Mouse (Mus musculus) forebrain, embryonic 16.5 days (tissue): ENCODE data around the gene Zfp937. TPM values are rescaled to one million over a fixed set of nuclear protein-coding genes. Genes with fewer than 3 reads are reported as not detected.
"Not testable (repeated sequence)": the region's sequence is repeated elsewhere in the genome, so short reads cannot be mapped to it uniquely, and the experiment has no call there.

ENCODE experiments used
- ATAC-seq: fragments of 200-750 bp; cut with Nextera tagmentation; 2 replicates; pipeline ENCODE4 v1.8.0; 2017; ENCODE audit warnings: mild to moderate bottlenecking, moderate library complexity
- H3K27ac ChIP-seq: fragments of 300-500 bp; sonication (generic); 2 replicates; pipeline ENCODE4 v1.5.1; 2014; ENCODE audit warnings: low read length, control low read depth
- H3K27me3 ChIP-seq: fragments of 300-500 bp; sonication (generic); replicated peaks from 2 replicates; pipeline ENCODE4 v1.6.1; 2014; ENCODE audit warnings: low read length; ENCODE audit not compliant: control insufficient read depth, insufficient read depth
- H3K36me3 ChIP-seq: fragments of 300-500 bp; sonication (generic); 2 replicates; pipeline ENCODE4 v1.6.1; 2014; ENCODE audit not compliant: control insufficient read depth, insufficient read depth
- H3K4me1 ChIP-seq: fragments of 300-500 bp; sonication (generic); replicated peaks from 2 replicates; pipeline ENCODE4 v1.6.1; 2014; ENCODE audit warnings: low read length; ENCODE audit not compliant: control insufficient read depth, insufficient read depth
- H3K4me2 ChIP-seq: fragments of 300-500 bp; sonication (generic); 2 replicates; pipeline ENCODE4 v1.6.1; 2014; ENCODE audit warnings: mild to moderate bottlenecking, low read length, control low read depth
- H3K4me3 ChIP-seq: fragments of 300-500 bp; sonication (generic); replicated peaks from 2 replicates; pipeline ENCODE4 v1.5.1; 2014; ENCODE audit warnings: mild to moderate bottlenecking, low read length, control low read depth
- H3K9ac ChIP-seq: fragments of 300-500 bp; sonication (generic); replicated peaks from 2 replicates; pipeline ENCODE4 v1.6.1; 2014; ENCODE audit warnings: low read depth, low read length, control low read depth
- H3K9me3 ChIP-seq: fragments of 300-500 bp; sonication (generic); 2 replicates; pipeline ENCODE4 v1.6.1; 2016; ENCODE audit warnings: low read length; ENCODE audit not compliant: control insufficient read depth
- WGBS: fragments of 180-500 bp; shearing (Covaris S2); extraction: QIAGEN DNeasy Blood & Tissue Kit; methylation state at CpG from one replicate; pipeline ENCODE4 v1.1.7; 2014; 5-methylcytosine and 5-hydroxymethylcytosine counted together
- polyA plus RNA-seq: library from polyadenylated mRNA; unstranded; fragments of >200 nt; fragmentation: Nextera tagmentation; extraction: Ambion mirVana; gene quantifications from 2 replicates; pipeline ENCODE4 v1.2.1, GENCODE M21; 2015

Zfp937 gene
- polyA plus RNA-seq = 11.7 and 13.3 TPM in 2 replicates

DNA sequence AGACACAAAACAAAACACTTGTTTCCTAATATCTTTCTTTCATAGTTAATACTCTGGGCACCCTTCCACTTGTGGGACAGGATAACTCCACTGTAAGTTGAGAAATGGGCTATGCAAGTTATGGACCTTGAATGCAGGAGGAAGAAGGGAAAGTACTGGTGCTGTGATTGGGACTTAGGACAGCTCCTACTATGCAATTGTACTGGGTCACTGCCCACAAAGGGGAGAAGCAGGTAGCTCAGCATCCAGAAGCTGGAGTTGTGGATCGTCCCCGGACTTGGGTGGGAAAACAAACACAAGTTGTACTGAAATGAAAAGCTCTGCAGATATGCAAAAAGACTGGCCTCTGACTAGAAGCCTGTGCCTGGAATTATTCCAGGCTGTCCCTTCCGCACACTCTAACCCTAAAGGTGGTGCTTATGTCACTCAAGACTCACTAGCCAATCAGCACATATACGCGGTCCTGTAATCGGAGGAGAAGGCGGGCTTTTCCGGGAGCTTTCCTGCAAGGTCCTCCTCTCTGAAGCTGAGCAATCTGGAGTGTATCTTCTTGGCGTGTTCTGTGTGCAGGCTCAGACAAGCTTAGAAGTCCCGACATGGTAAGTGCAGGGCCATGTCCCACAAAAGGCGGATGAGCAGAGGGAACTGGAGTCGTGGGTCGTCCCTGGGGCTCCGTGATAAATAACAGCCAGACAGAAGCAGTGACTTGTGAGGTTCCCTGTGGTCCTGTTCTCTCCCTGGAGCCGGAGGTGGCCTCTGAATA is at the start of gene Zfp937:
Zfp937 (plus strand) TSS at position 474 of the 763 bp plus-strand sequence.
- ATAC-seq = peak; percentile 100
- not testable (repeated sequence) for H3K27ac ChIP-seq, H3K27me3 ChIP-seq, H3K4me1 ChIP-seq, H3K36me3 ChIP-seq, H3K9me3 ChIP-seq
- H3K4me2 ChIP-seq = peak within 1 kb of the TSS; percentile 51
- WGBS = 5% methylated on average over 15 of the region's 15 CpGs
- H3K4me3 ChIP-seq = peak within 1 kb of the TSS; percentile 46
- peak within 1 kb of the TSS; percentile 51 for H3K9ac ChIP-seq

DNA sequence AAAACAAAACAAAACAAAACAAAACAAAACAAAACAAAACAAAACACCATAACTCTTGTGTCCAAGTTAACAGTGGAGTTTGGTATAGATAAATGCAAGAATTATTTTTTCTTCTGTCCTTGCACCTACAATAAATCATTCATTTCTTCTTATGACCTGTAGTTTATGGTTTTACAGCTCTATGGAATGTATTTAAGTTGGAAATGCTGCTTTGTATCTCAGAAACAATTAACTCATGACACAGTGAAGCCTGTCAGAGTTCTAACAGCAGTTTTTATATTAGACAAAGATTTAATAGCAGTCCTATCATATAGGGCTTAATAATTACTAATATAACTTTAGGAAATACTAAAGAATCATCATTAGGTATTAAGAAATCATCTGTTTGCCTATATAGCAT is 44.0 kb upstream of the Zfp937 start:
- Histone ChIP-seq H3K9ac (no peak overlapping the region), H3K4me3 (no peak overlapping the region), H3K27me3 (no peaks in the 10 kb centered on the region), H3K27ac (no peak overlapping the region), H3K4me2 (no peak overlapping the region), H3K4me1 (no peaks in the 10 kb centered on the region), H3K36me3 (no peaks in the 10 kb centered on the region), H3K9me3 (peaks cover 6% of the 10 kb centered on the region; the same call in 1 of the 2 replicates)
- ATAC-seq = no peak

DNA sequence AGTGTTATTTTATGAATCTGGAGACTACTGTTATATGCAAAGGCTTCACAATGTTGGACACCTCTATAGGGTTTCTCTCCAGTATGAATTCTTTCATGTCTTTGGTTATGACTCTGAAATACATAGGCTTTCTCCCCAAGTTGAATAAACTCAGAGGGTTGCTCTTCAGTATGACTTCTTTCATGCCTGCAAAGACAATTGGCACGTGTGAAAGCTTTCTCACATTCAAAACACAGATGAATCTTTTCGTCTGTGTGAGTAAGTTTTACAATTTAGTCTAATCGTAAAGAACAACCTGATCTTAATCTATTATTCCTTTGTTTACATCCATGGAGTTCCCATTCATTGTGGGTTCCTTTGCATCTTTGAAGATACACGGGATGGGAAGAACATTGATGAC is 38.3 kb upstream of the Zfp937 start, which contains the start of gene Gm10770:
Gm10770 (minus strand) TSS at position 101 of the 400 bp plus-strand sequence.
- H3K9ac ChIP-seq, H3K4me1 ChIP-seq, H3K4me2 ChIP-seq, H3K4me3 ChIP-seq, H3K27me3 ChIP-seq, H3K9me3 ChIP-seq, H3K27ac ChIP-seq, ATAC-seq, H3K36me3 ChIP-seq: not testable (repeated sequence)
- WGBS = 79% methylated on average over 4 of the region's 4 CpGs

DNA sequence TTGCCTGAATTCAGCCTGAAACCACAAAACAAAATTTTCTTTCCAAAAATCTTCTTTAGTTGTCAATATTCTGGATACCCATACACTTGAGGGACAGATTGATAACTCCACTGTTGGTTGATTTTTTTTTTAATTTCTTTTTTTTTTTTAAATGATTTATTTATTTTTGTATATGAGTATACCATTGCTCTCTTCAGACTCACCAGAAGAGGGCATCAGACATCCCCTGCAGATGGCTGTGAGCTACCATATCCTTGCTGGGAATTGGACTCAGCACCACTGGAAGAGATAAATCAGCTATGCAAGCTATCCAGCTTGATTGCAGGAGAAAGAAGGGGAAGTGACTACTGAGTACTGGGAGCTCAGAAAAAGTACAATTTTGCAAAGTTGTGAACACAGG is 36.8 kb upstream of the Zfp937 start:
- not testable (repeated sequence) for ATAC-seq, H3K9ac ChIP-seq, H3K4me1 ChIP-seq, H3K4me3 ChIP-seq, H3K27me3 ChIP-seq, H3K27ac ChIP-seq, H3K4me2 ChIP-seq, H3K36me3 ChIP-seq, H3K9me3 ChIP-seq

DNA sequence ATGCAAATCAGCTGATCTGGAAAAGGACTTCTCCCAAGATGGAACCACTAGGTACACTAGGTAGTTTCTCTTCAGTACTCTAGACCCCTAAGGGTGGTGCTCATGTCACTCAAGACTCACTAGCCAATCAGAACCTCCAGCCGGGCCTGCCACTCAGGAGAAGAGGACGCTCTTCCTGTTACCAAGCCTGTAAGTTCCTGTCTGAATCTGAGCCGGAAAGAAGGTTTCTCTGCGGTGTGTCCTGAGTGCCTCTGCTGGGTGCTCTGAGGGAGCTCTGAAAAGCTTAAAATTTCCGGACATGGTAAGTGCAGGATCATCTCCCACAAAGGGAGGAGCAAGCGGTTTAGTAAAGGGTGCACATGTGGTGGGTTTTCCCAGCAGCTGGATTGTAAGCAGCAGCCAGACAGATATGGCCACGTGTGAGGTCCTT is 36.3 kb upstream of the Zfp937 start, which contains the start of gene Gm14139:
Gm14139 (plus strand) TSS at position 186 of the 430 bp plus-strand sequence.
- H3K4me2 ChIP-seq, H3K4me3 ChIP-seq, H3K9ac ChIP-seq, H3K36me3 ChIP-seq, H3K27ac ChIP-seq, H3K4me1 ChIP-seq, H3K27me3 ChIP-seq, H3K9me3 ChIP-seq, ATAC-seq: not testable (repeated sequence)
- WGBS = 85% methylated on average over 7 of the region's 7 CpGs

DNA sequence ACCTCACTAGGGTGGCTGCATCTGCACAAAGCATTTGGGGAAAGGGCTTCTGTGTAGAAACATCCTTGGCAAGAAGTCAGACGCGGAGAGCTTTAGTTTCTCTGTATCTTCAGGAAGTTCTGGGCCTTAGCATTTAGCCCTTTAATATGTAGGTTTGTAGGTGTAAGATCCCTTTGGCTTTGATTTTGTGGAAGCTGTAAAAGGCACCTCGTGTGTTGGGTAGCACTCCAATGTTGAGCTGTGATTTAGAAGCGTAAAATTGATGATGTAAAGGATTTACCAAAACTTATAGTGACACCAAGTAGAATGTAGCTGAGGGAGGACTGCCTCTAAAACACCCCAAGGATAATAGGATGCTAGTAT is 471 bp downstream of the Zfp937 start:
- not testable (repeated sequence) for H3K9me3 ChIP-seq, H3K36me3 ChIP-seq, H3K27me3 ChIP-seq, H3K4me1 ChIP-seq, H3K27ac ChIP-seq
- WGBS = 27% methylated on average over 3 of the region's 4 CpGs
- Histone ChIP-seq H3K4me2 (peak overlapping the region; percentile 51), H3K9ac (peak overlapping the region; percentile 51), H3K4me3 (peak overlapping the region; percentile 46)
- ATAC-seq = peak; percentile 29; the same call in 1 of the 2 replicates

DNA sequence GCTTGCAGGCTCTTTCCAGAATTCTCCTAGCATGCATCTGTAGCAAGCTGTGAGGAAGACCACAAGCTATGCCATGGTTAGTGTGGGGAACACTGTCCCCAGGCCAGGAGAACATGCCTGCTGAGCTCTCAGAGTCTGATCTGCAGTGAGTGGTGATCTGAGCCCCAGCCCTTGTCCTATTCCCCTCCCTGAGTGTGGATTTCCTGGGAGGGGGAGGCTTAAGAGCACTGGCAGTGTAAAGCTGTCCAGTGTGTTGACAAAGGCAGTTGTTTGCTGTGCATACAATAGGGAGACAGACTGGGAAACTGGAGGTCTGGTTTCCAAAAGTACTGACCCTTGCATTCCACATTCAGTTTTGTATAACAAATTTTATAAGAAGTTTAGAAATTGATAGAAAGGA is 5.4 kb downstream of the Zfp937 start:
- H3K9ac ChIP-seq, H3K4me1 ChIP-seq, H3K9me3 ChIP-seq, H3K36me3 ChIP-seq, ATAC-seq, H3K27me3 ChIP-seq, H3K4me3 ChIP-seq, H3K4me2 ChIP-seq, H3K27ac ChIP-seq: not testable (repeated sequence)

DNA sequence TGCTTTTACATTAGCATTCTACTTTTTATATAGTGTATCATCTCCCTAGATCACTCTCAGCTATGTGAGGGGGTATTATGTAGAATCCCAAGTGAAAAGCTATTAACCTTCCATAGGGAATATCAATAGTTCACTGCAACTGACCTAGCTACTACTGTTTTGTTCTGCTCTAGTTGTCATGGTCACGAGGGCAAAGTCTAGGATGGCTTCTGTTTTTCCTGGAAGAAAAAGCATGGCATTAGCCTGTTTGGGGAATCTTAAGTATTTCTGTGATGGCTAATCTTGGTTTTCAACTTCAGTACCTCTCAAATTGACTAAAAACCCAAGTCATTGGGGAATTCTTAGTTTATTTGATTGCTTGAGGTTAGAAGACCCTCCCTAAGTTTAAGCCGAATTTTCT is 25.3 kb downstream of the Zfp937 start:
- peaks cover 1% of the 10 kb centered on the region for H3K36me3 ChIP-seq
- no peaks in the 10 kb centered on the region for H3K4me1 ChIP-seq
- H3K27me3 ChIP-seq = no peaks in the 10 kb centered on the region
- no peak overlapping the region for H3K27ac ChIP-seq
- H3K4me2 ChIP-seq = no peak overlapping the region
- WGBS = 92% methylated on average over 2 of the region's 2 CpGs
- peaks cover 19% of the 10 kb centered on the region for H3K9me3 ChIP-seq
- no peak overlapping the region for H3K9ac ChIP-seq
- no peak overlapping the region for H3K4me3 ChIP-seq
- ATAC-seq = no peak

DNA sequence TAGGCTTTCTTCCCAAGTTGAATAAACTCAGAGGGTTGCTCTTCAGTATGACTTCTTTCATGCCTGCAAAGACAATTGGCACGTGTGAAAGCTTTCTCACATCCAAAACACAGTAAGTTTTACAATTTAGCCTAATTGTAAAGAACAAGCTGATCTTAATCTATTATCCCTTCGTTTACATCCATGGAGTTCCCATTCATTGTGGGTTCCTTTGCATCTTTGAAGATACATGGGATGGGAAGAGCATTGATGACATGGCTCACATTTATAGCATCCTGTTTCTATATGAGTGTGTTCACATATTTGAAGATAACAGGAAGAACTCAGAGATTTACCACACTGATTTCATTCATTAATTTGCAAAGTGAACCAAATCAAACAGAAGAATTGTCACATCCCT is 37.6 kb downstream of the Zfp937 start, which contains the start of gene Gm21994:
Gm21994 (minus strand) TSS at position 101 of the 400 bp plus-strand sequence.
- not testable (repeated sequence) for H3K36me3 ChIP-seq, H3K4me2 ChIP-seq, H3K27me3 ChIP-seq, ATAC-seq, H3K9me3 ChIP-seq, H3K27ac ChIP-seq, H3K9ac ChIP-seq, H3K4me1 ChIP-seq, H3K4me3 ChIP-seq
- WGBS = 60% methylated on average over 2 of the region's 2 CpGs

DNA sequence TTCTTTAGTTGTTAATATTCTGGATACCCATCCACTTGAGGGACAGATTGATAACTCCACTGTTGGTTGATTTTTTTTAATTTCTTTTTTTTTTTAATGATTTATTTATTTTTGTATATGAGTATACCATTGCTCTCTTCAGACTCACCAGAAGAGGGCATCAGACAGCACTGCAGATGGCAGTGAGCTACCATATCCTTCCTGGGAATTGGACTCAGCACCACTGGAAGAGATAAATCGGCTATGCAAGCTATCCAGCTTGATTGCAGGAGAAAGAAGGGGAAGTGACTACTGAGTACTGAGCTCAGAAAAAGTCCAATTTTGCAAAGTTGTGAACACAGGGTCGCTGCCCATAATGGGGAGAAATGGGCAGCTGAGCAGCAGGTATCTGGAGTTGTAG is 39.0 kb downstream of the Zfp937 start:
- not testable (repeated sequence) for H3K4me1 ChIP-seq, H3K36me3 ChIP-seq, ATAC-seq, H3K27ac ChIP-seq, H3K4me2 ChIP-seq, H3K27me3 ChIP-seq, H3K9ac ChIP-seq, H3K4me3 ChIP-seq, H3K9me3 ChIP-seq
- 60% methylated on average over 2 of the region's 2 CpGs for WGBS
